Mouse (Mus musculus): ENCODE data around the gene Efcab6. TPM values are rescaled to one million over a fixed set of nuclear protein-coding genes. Genes with fewer than 3 reads are reported as not detected.

The Efcab6 gene
- polyA plus RNA-seq, 1 experiment from 2014 or later = not detected

DNA sequence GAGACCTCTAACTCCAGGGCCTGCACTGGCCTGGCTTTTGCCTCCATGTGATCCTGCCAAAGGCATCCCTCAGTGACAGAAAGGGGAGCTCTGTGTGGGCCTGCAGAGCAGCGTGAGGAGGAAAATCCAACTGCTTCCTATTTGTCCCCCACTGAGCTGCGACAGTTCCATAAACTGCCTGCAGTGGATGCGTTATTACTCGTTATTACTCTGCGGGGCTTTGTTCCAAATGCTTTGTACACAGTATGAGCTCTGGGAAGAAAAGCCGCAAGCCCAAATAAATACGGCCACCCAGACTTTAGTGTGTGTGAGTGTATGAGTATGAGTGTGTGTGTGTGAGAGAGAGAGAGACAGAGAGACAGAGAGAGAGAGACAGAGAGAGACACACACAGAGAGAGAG is 68.3 kb downstream of the Efcab6 start:
- H3K27me3 ChIP-seq (replicated peaks; ENCODE audit: control insufficient read depth, insufficient read depth, low read length) = no peaks in the 10 kb centered on the region
- no peak overlapping the region for H3K4me3 ChIP-seq (ENCODE audit: low read depth, low read length)
- H3K9me3 ChIP-seq (ENCODE audit: control insufficient read depth) = no peaks in the 10 kb centered on the region
- no peak overlapping the region for H3K4me2 ChIP-seq (replicated peaks; ENCODE audit: low read depth)
- WGBS = 55% methylated on average over 7 of the region's 7 CpGs
- H3K27ac ChIP-seq (ENCODE audit: low read depth, low read length) = no peak overlapping the region
- no peaks in the 10 kb centered on the region for H3K36me3 ChIP-seq (ENCODE audit: control insufficient read depth, insufficient read depth)
- no peak overlapping the region for H3K9ac ChIP-seq (ENCODE audit: low read depth, low read length)
- H3K4me1 ChIP-seq (replicated peaks; ENCODE audit: control insufficient read depth, insufficient read depth, low read length) = no peaks in the 10 kb centered on the region
- no peak for TF ChIP-seq CTCF (IDR thresholded peaks at IDR 0.05; ENCODE audit: low read depth)
- no peak for ATAC-seq

DNA sequence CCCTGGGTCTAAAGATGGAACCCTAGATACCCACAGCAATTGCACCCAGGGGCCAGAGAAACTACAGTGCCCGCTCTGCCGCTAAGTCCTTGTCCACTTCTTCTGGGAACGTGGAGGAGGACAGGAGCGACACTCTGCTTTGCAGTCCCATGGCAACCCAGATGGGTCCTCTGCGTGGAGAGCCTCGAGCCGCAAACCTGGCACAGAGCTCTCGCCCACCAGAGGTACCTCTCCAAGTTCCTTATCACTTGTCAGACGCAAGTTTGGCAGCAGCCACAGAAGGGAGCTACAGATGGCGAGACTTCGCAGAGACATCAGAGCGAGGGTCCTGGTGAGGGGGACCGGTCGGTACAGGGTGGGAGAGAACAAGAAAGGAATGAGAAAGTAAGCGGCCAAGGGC is 73.0 kb downstream of the Efcab6 start:
- Histone ChIP-seq H3K27me3 (replicated peaks; ENCODE audit: control insufficient read depth, insufficient read depth, low read length) (no peaks in the 10 kb centered on the region), H3K27ac (ENCODE audit: low read depth, low read length) (no peak overlapping the region), H3K36me3 (ENCODE audit: control insufficient read depth, insufficient read depth) (no peaks in the 10 kb centered on the region), H3K9me3 (ENCODE audit: control insufficient read depth) (no peaks in the 10 kb centered on the region), H3K4me3 (ENCODE audit: low read depth, low read length) (no peak overlapping the region), H3K4me1 (replicated peaks; ENCODE audit: control insufficient read depth, insufficient read depth, low read length) (no peaks in the 10 kb centered on the region), H3K4me2 (replicated peaks; ENCODE audit: low read depth) (no peak overlapping the region), H3K9ac (ENCODE audit: low read depth, low read length) (no peak overlapping the region)
- no peak for TF ChIP-seq CTCF (IDR thresholded peaks at IDR 0.05; ENCODE audit: low read depth)
- ATAC-seq = no peak
- WGBS = 85% methylated on average over 15 of the region's 15 CpGs

DNA sequence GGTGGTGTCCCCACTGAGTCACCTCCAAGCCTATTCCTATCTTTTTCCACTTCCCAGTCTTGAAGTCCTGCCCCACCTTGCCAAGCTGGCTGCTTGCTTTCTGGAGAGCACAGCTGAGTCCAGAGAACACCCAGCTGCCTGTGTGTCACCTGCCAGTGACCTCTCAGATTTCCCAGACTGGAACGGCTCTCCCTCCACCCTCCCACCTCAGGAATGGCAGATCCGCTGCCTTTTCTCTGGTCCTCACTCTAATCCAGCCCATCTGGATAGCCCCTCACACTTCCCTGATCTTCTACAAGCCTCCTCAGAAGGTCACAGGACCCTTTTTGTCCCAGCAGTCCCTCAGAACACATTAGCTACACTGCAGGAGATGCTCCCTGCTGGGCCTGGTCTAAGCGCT is 73.7 kb downstream of the Efcab6 start:
- Histone ChIP-seq H3K4me2 (replicated peaks; ENCODE audit: low read depth) (no peak overlapping the region), H3K9me3 (ENCODE audit: control insufficient read depth) (no peaks in the 10 kb centered on the region), H3K9ac (ENCODE audit: low read depth, low read length) (no peak overlapping the region), H3K36me3 (ENCODE audit: control insufficient read depth, insufficient read depth) (no peaks in the 10 kb centered on the region), H3K27ac (ENCODE audit: low read depth, low read length) (no peak overlapping the region), H3K4me3 (ENCODE audit: low read depth, low read length) (no peak overlapping the region), H3K4me1 (replicated peaks; ENCODE audit: control insufficient read depth, insufficient read depth, low read length) (no peaks in the 10 kb centered on the region), H3K27me3 (replicated peaks; ENCODE audit: control insufficient read depth, insufficient read depth, low read length) (no peaks in the 10 kb centered on the region)
- 17% methylated on average over 3 of the region's 3 CpGs for WGBS
- TF ChIP-seq CTCF (IDR thresholded peaks at IDR 0.05; ENCODE audit: low read depth) = no peak
- ATAC-seq = no peak

DNA sequence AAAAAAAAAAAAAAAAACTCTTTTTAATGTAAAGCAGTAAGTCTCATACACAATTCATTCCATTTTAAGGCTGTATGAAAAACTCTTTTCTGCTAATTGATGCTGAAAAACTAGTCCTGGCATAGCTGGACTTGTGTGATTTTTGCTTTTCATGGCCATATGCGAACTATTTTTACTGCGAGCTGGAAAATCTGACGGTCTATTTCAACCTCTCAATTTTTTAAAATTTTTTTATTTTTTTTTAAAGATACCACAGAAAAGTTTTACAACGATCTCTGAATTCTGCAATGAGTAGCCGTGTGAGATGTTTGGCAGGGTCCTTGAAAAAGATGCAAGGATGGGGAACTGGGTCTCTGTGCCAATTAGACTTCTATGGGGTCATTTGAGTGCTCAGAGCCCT is 75.9 kb downstream of the Efcab6 start:
- Histone ChIP-seq H3K9me3 (ENCODE audit: control insufficient read depth) (no peaks in the 10 kb centered on the region), H3K36me3 (ENCODE audit: control insufficient read depth, insufficient read depth) (no peaks in the 10 kb centered on the region), H3K27ac (ENCODE audit: low read depth, low read length) (no peak overlapping the region), H3K4me3 (ENCODE audit: low read depth, low read length) (no peak overlapping the region), H3K9ac (ENCODE audit: low read depth, low read length) (no peak overlapping the region), H3K27me3 (replicated peaks; ENCODE audit: control insufficient read depth, insufficient read depth, low read length) (no peaks in the 10 kb centered on the region), H3K4me2 (replicated peaks; ENCODE audit: low read depth) (no peak overlapping the region), H3K4me1 (replicated peaks; ENCODE audit: control insufficient read depth, insufficient read depth, low read length) (no peaks in the 10 kb centered on the region)
- WGBS = 88% methylated on average over 5 of the region's 5 CpGs
- no peak for TF ChIP-seq CTCF (IDR thresholded peaks at IDR 0.05; ENCODE audit: low read depth)
- no peak for ATAC-seq

DNA sequence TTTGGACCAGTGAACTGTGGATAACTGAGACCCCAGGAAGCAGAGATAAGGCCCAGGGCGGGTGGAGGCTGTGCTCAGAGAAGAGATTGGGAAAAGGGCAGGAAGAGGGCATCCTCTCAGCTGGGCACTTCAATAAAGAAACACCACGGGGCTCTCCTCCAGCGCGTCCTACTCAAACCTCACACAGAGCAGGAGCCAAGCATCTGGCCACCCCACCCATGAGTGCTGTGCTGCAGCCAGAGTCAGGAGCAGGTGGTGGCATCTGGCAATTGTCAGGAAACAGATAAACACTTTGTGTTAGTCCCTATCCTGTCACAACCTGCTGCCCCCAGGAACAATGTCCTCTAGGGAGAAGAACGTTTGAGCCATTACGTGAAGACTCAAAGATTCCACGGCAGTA is 77.1 kb downstream of the Efcab6 start:
- Histone ChIP-seq H3K4me3 (ENCODE audit: low read depth, low read length) (no peak overlapping the region), H3K27me3 (replicated peaks; ENCODE audit: control insufficient read depth, insufficient read depth, low read length) (no peaks in the 10 kb centered on the region), H3K9ac (ENCODE audit: low read depth, low read length) (no peak overlapping the region), H3K36me3 (ENCODE audit: control insufficient read depth, insufficient read depth) (no peaks in the 10 kb centered on the region), H3K27ac (ENCODE audit: low read depth, low read length) (no peak overlapping the region), H3K4me1 (replicated peaks; ENCODE audit: control insufficient read depth, insufficient read depth, low read length) (no peaks in the 10 kb centered on the region), H3K9me3 (ENCODE audit: control insufficient read depth) (no peaks in the 10 kb centered on the region), H3K4me2 (replicated peaks; ENCODE audit: low read depth) (no peak overlapping the region)
- WGBS = 39% methylated on average over 7 of the region's 7 CpGs
- ATAC-seq = no peak
- no peak for TF ChIP-seq CTCF (IDR thresholded peaks at IDR 0.05; ENCODE audit: low read depth)

DNA sequence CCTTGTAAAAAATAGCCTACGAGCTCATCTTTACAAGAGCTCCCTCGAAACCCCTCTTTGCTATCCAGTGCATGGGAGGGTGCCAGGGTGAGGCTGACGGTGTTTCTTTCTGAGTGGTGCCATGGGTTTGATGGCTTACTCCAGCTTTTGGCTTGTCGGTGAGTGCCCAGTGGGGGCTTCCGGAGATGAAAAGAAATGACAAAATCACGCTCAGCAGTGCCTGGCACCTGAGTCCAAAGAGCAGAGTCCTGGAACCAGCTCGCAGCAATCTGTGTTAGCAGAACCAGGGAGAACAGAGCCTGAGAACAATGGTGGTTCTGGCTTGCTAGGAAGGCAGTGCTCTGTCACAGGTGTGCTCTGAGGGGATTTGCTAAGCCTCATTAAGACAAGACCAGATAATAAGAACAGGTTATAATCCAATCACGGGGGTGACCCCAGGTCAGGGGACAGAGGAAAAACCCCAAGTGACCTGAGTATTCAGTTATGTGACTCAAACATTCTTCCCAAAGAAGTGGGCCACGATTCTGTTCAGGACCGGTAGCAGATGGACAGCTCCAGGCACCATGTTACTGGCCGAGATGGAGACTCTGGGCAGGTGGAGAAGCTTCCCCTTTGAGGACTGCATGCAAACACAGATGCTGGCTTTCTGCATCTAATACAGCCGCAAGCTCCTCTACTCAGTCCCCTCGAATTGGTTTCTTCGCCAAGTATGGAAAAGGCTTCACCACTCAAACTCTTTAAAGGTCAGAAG is 82.8 kb downstream of the Efcab6 start:
- H3K9me3 ChIP-seq (ENCODE audit: control insufficient read depth) = no peaks in the 10 kb centered on the region
- ATAC-seq = no peak
- no peaks in the 10 kb centered on the region for H3K27me3 ChIP-seq (replicated peaks; ENCODE audit: control insufficient read depth, insufficient read depth, low read length)
- 63% methylated on average over 14 of the region's 14 CpGs for WGBS
- no peaks in the 10 kb centered on the region for H3K36me3 ChIP-seq (ENCODE audit: control insufficient read depth, insufficient read depth)
- H3K4me1 ChIP-seq (replicated peaks; ENCODE audit: control insufficient read depth, insufficient read depth, low read length) = no peaks in the 10 kb centered on the region
- no peak for TF ChIP-seq CTCF (IDR thresholded peaks at IDR 0.05; ENCODE audit: low read depth)
- no peak overlapping the region for H3K4me3 ChIP-seq (ENCODE audit: low read depth, low read length)
- no peak overlapping the region for H3K27ac ChIP-seq (ENCODE audit: low read depth, low read length)
- H3K4me2 ChIP-seq (replicated peaks; ENCODE audit: low read depth) = no peak overlapping the region
- no peak overlapping the region for H3K9ac ChIP-seq (ENCODE audit: low read depth, low read length)

All from intestine, postnatal 0 days (tissue).